Mouse (Mus musculus): ENCODE results near the gene Atg3.

GRCm38 (mm10) chr16:45142565-45142964 lies 16.0 kb upstream of the Atg3 start:
- TF ChIP-seq HCFC1 (IDR thresholded peaks at IDR 0.05; ENCODE audit: borderline replicate concordance, insufficient read depth, low read length), result no peak
- no peak for TF ChIP-seq ZNF384 (IDR thresholded peaks at IDR 0.05; ENCODE audit: low read depth, low read length)
